Mouse (Mus musculus): Measurements from ENCODE around the gene Wars. TPM values are rescaled to one million over a fixed set of nuclear protein-coding genes. Genes with fewer than 3 reads are reported as not detected.

The Wars gene
- polyA plus RNA-seq, 1 experiment from 2014 or later = 59.9 TPM

- H3K27me3 ChIP-seq (replicated peaks) = no peaks in the 10 kb centered on the region
- WGBS = 91% methylated on average over 1 of the region's 1 CpGs
- ATAC-seq (ENCODE audit: extremely low read depth, insufficient number of reproducible peaks, low FRiP score, low TSS enrichment) = no peak
- no peak overlapping the region for H3K27ac ChIP-seq (replicated peaks)
- peaks cover 83% of the 10 kb centered on the region for H3K36me3 ChIP-seq
- H3K4me1 ChIP-seq = no peaks in the 10 kb centered on the region
- H3K9me3 ChIP-seq = no peaks in the 10 kb centered on the region
- H3K4me3 ChIP-seq = no peak overlapping the region
- H3K4me2 ChIP-seq = no peak overlapping the region
- H3K9ac ChIP-seq = no peak overlapping the region
Measured at GRCm38 (mm10) chr12:108885906-108886305, 8.1 kb downstream of the Wars start.

- WGBS = 80% methylated on average over 8 of the region's 8 CpGs
- no peak overlapping the region for H3K4me2 ChIP-seq
- no peak overlapping the region for H3K27ac ChIP-seq (replicated peaks)
- H3K9ac ChIP-seq = no peak overlapping the region
- no peak overlapping the region for H3K4me3 ChIP-seq
- no peaks in the 10 kb centered on the region for H3K4me1 ChIP-seq
- H3K27me3 ChIP-seq (replicated peaks) = no peaks in the 10 kb centered on the region
- no peak for ATAC-seq (ENCODE audit: extremely low read depth, insufficient number of reproducible peaks, low FRiP score, low TSS enrichment)
- H3K36me3 ChIP-seq = peaks cover 97% of the 10 kb centered on the region
- H3K9me3 ChIP-seq = no peaks in the 10 kb centered on the region
Measured at GRCm38 (mm10) chr12:108882776-108883175, 11.2 kb downstream of the Wars start.

GRCm38 (mm10) chr12:108881192-108881591 lies 12.8 kb downstream of the Wars start:
- Histone ChIP-seq H3K9ac (no peak overlapping the region), H3K27me3 (replicated peaks) (no peaks in the 10 kb centered on the region), H3K4me2 (no peak overlapping the region), H3K27ac (replicated peaks) (no peak overlapping the region), H3K9me3 (no peaks in the 10 kb centered on the region), H3K36me3 (peaks cover 93% of the 10 kb centered on the region), H3K4me3 (no peak overlapping the region), H3K4me1 (no peaks in the 10 kb centered on the region)
- 88% methylated on average over 3 of the region's 3 CpGs for WGBS
- no peak for ATAC-seq (ENCODE audit: extremely low read depth, insufficient number of reproducible peaks, low FRiP score, low TSS enrichment)

GRCm38 (mm10) chr12:108880606-108881005 lies 13.4 kb downstream of the Wars start:
- Histone ChIP-seq H3K27me3 (replicated peaks) (no peaks in the 10 kb centered on the region), H3K4me3 (no peak overlapping the region), H3K4me1 (no peaks in the 10 kb centered on the region), H3K27ac (replicated peaks) (no peak overlapping the region), H3K36me3 (peaks cover 92% of the 10 kb centered on the region), H3K9me3 (no peaks in the 10 kb centered on the region), H3K9ac (no peak overlapping the region), H3K4me2 (no peak overlapping the region)
- 86% methylated on average over 5 of the region's 5 CpGs for WGBS
- ATAC-seq (ENCODE audit: extremely low read depth, insufficient number of reproducible peaks, low FRiP score, low TSS enrichment) = no peak

GRCm38 (mm10) chr12:108879138-108879537 lies 14.8 kb downstream of the Wars start:
- Histone ChIP-seq H3K27ac (replicated peaks) (no peak overlapping the region), H3K9me3 (no peaks in the 10 kb centered on the region), H3K36me3 (peaks cover 92% of the 10 kb centered on the region), H3K4me2 (no peak overlapping the region), H3K9ac (no peak overlapping the region), H3K4me1 (no peaks in the 10 kb centered on the region), H3K27me3 (replicated peaks) (no peaks in the 10 kb centered on the region), H3K4me3 (no peak overlapping the region)
- WGBS = 71% methylated on average over 4 of the region's 4 CpGs
- ATAC-seq (ENCODE audit: extremely low read depth, insufficient number of reproducible peaks, low FRiP score, low TSS enrichment) = no peak

GRCm38 (mm10) chr12:108873122-108873521 lies 20.9 kb downstream of the Wars start:
- Histone ChIP-seq H3K27me3 (replicated peaks) (no peaks in the 10 kb centered on the region), H3K9me3 (no peaks in the 10 kb centered on the region), H3K4me1 (no peaks in the 10 kb centered on the region), H3K36me3 (peaks cover 90% of the 10 kb centered on the region), H3K4me2 (no peak overlapping the region), H3K27ac (replicated peaks) (no peak overlapping the region), H3K9ac (no peak overlapping the region), H3K4me3 (no peak overlapping the region)
- no peak for ATAC-seq (ENCODE audit: extremely low read depth, insufficient number of reproducible peaks, low FRiP score, low TSS enrichment)
- WGBS = 71% methylated on average over 5 of the region's 5 CpGs

- WGBS = 79% methylated on average over 2 of the region's 2 CpGs
Measured at GRCm38 (mm10) chr12:108869575-108869974, 24.4 kb downstream of the Wars start.

GRCm38 (mm10) chr12:108865007-108865494 lies 28.9 kb downstream of the Wars start:
- H3K27ac ChIP-seq (replicated peaks) = peak overlapping the region; percentile 62
- peaks cover 100% of the 10 kb centered on the region for H3K36me3 ChIP-seq
- 70% methylated on average over 6 of the region's 6 CpGs for WGBS
- no peak overlapping the region for H3K4me3 ChIP-seq
- ATAC-seq (ENCODE audit: extremely low read depth, insufficient number of reproducible peaks, low FRiP score, low TSS enrichment) = no peak
- H3K9ac ChIP-seq = no peak overlapping the region
- no peak overlapping the region for H3K4me2 ChIP-seq
- no peaks in the 10 kb centered on the region for H3K9me3 ChIP-seq
- 0 out of 2 replicates have a peak, but pooled peaks cover 5% of the 10 kb centered on the region for H3K4me1 ChIP-seq
- no peaks in the 10 kb centered on the region for H3K27me3 ChIP-seq (replicated peaks)

More at GRCm38 (mm10) chr12:108869575-108869974, 24.4 kb downstream of the Wars start:
- Histone ChIP-seq H3K9ac (no peak overlapping the region), H3K4me1 (0 out of 2 replicates have a peak, but pooled peaks cover 3% of the 10 kb centered on the region), H3K27me3 (replicated peaks) (no peaks in the 10 kb centered on the region), H3K27ac (replicated peaks) (no peak overlapping the region), H3K36me3 (peaks cover 95% of the 10 kb centered on the region), H3K9me3 (no peaks in the 10 kb centered on the region), H3K4me3 (no peak overlapping the region), H3K4me2 (no peak overlapping the region)
- no peak for ATAC-seq (ENCODE audit: extremely low read depth, insufficient number of reproducible peaks, low FRiP score, low TSS enrichment)

- no peak overlapping the region for H3K9ac ChIP-seq
- no peak for ATAC-seq (ENCODE audit: extremely low read depth, insufficient number of reproducible peaks, low FRiP score, low TSS enrichment)
Measured at GRCm38 (mm10) chr12:108858486-108858885, 35.5 kb downstream of the Wars start.

GRCm38 (mm10) chr12:108857589-108858184 lies 36.3 kb downstream of the Wars start:
- no peaks in the 10 kb centered on the region for H3K27me3 ChIP-seq (replicated peaks)
- 81% methylated on average over 7 of the region's 7 CpGs for WGBS
- no peaks in the 10 kb centered on the region for H3K4me1 ChIP-seq
- peaks cover 35% of the 10 kb centered on the region for H3K36me3 ChIP-seq
- no peak for ATAC-seq (ENCODE audit: extremely low read depth, insufficient number of reproducible peaks, low FRiP score, low TSS enrichment)
- no peak overlapping the region for H3K27ac ChIP-seq (replicated peaks)
- no peak overlapping the region for H3K9ac ChIP-seq
- no peak overlapping the region for H3K4me3 ChIP-seq
- no peaks in the 10 kb centered on the region for H3K9me3 ChIP-seq
- H3K4me2 ChIP-seq = no peak overlapping the region

More at GRCm38 (mm10) chr12:108858486-108858885, 35.5 kb downstream of the Wars start:
- H3K4me3 ChIP-seq = no peak overlapping the region
- no peaks in the 10 kb centered on the region for H3K4me1 ChIP-seq
- no peak overlapping the region for H3K27ac ChIP-seq (replicated peaks)
- H3K36me3 ChIP-seq = peaks cover 43% of the 10 kb centered on the region
- no peaks in the 10 kb centered on the region for H3K9me3 ChIP-seq
- 81% methylated on average over 5 of the region's 5 CpGs for WGBS
- no peak overlapping the region for H3K4me2 ChIP-seq
- no peaks in the 10 kb centered on the region for H3K27me3 ChIP-seq (replicated peaks)

GRCm38 (mm10) chr12:108857109-108857508 lies 36.9 kb downstream of the Wars start:
- Histone ChIP-seq H3K27me3 (replicated peaks) (no peaks in the 10 kb centered on the region), H3K9me3 (no peaks in the 10 kb centered on the region), H3K4me1 (no peaks in the 10 kb centered on the region), H3K4me3 (no peak overlapping the region), H3K4me2 (no peak overlapping the region), H3K36me3 (peaks cover 29% of the 10 kb centered on the region), H3K27ac (replicated peaks) (no peak overlapping the region), H3K9ac (no peak overlapping the region)
- 81% methylated on average over 7 of the region's 7 CpGs for WGBS
- no peak for ATAC-seq (ENCODE audit: extremely low read depth, insufficient number of reproducible peaks, low FRiP score, low TSS enrichment)

GRCm38 (mm10) chr12:108856186-108856585 lies 37.8 kb downstream of the Wars start:
- Histone ChIP-seq H3K4me2 (no peak overlapping the region), H3K4me3 (no peak overlapping the region), H3K9me3 (no peaks in the 10 kb centered on the region), H3K27me3 (replicated peaks) (no peaks in the 10 kb centered on the region), H3K27ac (replicated peaks) (no peak overlapping the region), H3K36me3 (peaks cover 20% of the 10 kb centered on the region), H3K9ac (no peak overlapping the region), H3K4me1 (no peaks in the 10 kb centered on the region)
- WGBS = 81% methylated on average over 8 of the region's 8 CpGs
- ATAC-seq (ENCODE audit: extremely low read depth, insufficient number of reproducible peaks, low FRiP score, low TSS enrichment) = no peak
